Mouse (Mus musculus): ENCODE results near the gene Catip.
"Not testable (repeated sequence)": the region's sequence is repeated elsewhere in the genome, so short reads cannot be mapped to it uniquely, and the experiment has no call there.

The Catip gene

GRCm38 (mm10) chr1:74361812-74362211 lies at the start of gene Catip:
Gene Catip, plus strand, starts transcription at chr1:74362108.
- DNase-seq (ENCODE audit: low spot score), result peak; percentile 52

- peak; percentile 76 for DNase-seq (ENCODE audit: low spot score)
These were observed 48.7 kb upstream of the Catip start for GRCm38 (mm10) chr1:74313049-74313692.

GRCm38 (mm10) chr1:74314796-74315195 lies 47.1 kb upstream of the Catip start:
- no peak for DNase-seq (ENCODE audit: low spot score)

DNA sequence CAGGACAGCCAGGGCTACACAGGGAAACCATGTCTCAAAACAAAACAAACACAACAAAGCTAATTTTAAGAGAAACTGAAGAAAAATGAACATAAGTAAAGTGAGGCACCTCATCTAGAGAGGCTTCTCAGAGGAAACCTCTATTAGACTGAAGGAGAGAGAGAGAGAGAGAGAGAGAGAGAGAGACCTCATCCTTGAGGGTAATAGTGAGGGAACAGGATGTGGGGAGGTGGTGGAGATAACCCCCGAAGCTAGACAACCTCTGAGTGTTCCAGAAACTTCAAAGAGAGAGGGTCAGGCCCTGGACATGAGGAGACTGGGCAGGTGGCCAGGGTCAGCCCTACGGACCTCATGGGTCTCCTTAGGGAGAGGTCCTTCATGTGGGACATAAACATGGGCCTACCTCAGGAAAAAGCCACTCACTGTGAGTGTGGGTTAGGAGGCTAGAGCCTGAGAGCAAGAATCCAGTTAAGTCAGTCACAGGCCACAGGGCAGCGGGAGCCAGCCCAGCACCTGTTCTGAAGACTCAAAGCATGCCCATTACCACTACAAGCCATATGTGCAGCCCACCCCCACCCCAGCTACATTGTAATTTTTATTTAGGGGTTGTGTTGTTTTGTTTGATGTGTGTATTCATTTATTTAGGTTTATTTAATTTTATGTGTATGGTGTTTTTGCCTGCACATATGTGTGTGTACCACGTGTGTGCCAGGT lies 45.6 kb upstream of the Catip start:
- DNase-seq (ENCODE audit: low spot score), result no peak

DNA sequence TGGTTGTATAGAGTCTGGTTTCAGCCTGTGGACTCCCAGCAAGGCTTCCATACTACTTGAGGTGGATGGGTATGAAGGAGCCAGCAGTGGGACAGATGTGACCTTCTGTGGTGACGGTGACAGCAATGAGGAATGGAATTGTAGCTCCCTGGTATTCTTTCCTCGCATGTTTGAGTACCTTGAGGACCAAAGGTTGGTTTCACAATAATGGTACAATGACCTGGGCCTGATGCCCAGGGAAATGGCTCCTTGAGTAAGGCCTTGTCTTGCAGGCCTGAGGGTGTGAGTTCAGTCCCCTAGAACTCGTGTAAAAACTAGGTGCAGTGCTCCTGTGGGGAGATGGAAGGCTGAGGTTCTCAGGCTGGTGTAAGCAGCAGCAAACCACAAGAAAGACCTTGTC lies 43.2 kb upstream of the Catip start:
- no peak for DNase-seq (ENCODE audit: low spot score)

GRCm38 (mm10) chr1:74321396-74321795 lies 40.5 kb upstream of the Catip start:
- DNase-seq (ENCODE audit: low spot score), result no peak

DNA sequence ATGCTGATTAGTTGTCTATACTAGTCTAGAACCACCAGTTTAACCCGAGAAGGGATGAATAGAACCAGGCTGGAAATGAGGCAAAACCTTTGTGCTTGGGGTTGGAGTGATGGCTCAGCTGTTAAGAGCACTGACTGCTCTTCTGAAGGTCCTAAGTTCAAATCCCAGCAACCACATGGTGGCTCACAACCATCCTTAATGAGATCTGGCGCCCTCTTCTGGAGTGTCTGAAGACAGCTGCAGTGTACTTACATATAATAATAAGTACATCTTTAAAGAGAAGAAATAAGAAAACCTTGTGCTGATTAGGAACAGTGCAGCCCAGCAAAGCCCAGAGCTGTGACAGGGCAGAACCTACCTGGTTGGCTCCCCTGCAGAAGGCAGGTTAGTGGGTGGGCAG lies 35.0 kb upstream of the Catip start:
- DNase-seq (ENCODE audit: low spot score), result not testable (repeated sequence)

DNA sequence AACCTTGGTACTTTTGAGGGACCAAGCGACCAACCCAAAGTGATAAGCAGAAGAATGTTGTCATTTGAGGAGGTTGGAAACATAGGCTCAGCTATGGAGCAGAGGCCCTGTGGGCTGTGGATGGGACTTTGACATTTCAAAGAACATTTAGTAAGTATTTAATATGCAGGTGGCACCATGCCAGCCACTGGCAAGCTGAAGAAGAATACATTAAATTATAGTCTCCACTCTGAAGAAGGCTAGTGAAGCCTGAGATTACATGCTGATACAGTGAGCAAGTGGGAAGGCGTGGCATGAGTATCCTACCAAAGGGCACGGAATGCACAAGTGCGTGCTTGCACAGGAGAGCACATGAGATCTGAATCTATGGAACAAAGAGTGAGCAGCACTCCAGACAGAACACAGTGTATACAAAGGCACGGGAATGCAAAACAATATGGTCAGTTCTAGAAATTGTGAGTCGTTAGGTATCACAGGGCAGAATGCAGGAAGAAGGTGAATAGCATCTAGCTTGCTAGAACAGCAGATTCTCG lies 31.9 kb upstream of the Catip start:
- no peak for DNase-seq (ENCODE audit: low spot score)

DNA sequence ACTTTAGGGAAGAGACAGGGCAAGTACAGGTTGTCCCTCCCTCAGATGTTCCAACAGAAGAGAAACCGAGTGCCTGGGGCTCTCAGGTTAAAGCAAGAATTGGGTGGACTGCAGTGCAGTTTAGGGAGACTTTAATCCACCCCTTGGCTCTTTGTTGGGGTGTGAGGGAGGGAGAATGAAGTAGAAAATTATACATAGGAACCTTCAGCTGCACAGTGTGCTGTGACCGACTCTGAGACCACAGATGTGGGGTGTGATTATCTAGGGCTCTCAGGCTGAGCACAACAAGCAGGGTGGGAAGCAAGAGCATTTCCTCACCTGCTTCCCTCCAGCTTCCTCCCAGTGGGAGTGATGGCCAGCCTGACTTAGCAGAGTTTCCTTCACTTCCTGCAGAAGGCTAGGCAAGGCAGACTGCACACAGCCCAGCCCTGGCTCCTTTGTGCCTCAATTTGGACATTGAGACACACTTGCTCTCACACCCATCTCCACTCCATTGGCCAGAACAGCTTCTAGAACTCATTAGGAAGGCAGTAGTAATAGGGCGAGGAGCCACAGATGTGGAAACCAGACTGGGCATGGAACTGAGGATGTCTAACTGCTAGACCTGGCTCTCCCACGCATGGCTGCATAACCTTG lies 30.7 kb upstream of the Catip start:
- DNase-seq (ENCODE audit: low spot score), result no peak

DNA sequence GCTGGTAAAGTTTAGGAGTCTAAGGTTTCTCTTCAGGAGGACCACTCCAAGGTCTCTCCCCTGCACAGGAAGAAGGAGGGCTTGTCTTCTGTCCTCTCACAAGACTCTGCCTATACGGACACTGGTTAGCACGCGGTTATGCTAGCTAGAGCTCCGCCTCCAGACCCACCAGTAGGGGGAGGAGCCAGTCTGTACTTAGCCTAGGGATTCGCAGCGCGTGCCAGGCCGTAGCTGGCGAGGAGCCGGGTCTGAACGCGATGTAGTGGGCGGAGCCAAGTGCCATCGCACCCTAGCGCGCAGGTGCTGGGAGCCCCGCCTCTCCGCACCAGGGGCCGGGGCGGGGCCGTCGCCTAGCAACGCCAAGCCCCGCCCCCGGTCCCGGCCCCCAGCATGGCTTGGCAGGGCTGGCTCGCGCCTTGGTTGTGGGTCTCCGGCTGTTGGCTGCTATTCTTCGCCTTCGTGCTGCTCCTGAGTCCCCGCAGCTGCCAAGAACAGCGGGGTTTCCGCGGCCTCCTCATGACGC lies 29.6 kb upstream of the Catip start:
- DNase-seq (ENCODE audit: low spot score), result peak; percentile 94

GRCm38 (mm10) chr1:74332930-74333329 lies 29.0 kb upstream of the Catip start:
- DNase-seq (ENCODE audit: low spot score), result no peak

DNA sequence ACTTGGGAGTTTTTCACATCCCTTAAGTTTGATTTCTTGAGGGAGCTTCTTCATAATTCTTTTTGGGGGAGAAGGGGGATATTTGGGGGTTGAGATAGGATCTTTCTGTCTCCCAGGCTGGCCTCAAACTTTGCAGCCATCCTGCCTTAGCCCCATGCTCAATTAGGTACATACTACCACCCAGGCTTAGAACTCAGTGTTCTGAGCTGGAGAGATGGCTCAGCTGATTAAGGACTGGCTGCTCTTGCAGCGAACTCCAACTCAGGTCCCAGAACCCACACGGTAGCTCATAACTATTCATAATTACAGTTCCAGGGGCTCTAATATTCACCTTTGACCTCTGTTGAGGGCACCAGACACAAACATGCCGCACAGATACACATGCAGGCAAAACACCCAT lies 27.3 kb upstream of the Catip start:
- DNase-seq (ENCODE audit: low spot score), result no peak

- no peak for DNase-seq (ENCODE audit: low spot score)
These were observed 26.9 kb upstream of the Catip start for GRCm38 (mm10) chr1:74335033-74335432.

- DNase-seq (ENCODE audit: low spot score), result no peak
These were observed 26.3 kb upstream of the Catip start for GRCm38 (mm10) chr1:74335436-74336170.

DNA sequence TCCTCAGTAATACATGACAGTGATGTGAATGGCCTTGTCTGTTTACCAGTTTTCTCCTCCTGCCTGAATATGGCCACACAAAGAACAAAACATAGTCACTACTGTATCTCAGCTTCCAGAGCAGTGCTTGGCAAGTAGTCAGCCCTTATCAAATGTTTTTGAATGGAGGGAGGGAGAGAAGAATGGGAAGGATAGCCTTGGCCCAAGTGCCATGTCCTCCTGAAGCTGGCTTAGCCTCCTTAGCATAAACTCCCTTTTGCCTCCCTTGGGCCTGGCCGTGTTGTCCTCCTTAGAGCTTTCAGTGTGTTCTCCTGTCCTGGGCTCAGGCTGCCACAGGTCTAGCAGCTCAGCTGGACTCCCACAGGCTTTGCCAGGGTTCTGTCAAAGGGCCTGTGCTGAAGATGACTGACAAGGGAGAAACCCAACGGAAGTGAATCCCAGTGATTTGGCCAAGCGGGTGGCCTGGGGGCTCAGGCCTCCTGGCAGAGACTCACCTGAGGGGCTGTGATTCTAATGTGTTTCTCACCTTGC lies 24.6 kb upstream of the Catip start:
- no peak for DNase-seq (ENCODE audit: low spot score)

DNA sequence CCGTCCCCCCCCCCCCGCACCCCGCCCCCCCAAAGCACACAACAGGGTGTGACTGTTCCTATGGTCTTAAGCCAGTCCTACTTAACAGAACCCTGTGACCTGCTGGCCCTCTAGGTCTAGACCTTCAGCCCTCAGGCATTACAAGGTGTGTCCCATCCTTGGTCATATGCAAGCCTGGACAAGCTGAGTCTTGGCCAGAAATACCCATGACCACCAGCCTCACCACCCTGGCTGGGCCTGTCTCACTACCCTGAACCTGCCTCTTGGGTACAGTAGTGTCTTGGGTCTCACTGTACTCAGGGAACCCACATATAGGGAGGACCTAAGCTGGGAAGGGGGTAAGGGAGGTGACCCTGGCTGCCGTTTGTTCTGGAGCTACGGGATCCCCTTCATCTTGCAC lies 23.9 kb upstream of the Catip start:
- no peak for DNase-seq (ENCODE audit: low spot score)

- DNase-seq (ENCODE audit: low spot score), result no peak
These were observed 23.3 kb upstream of the Catip start for GRCm38 (mm10) chr1:74338626-74339025.

DNA sequence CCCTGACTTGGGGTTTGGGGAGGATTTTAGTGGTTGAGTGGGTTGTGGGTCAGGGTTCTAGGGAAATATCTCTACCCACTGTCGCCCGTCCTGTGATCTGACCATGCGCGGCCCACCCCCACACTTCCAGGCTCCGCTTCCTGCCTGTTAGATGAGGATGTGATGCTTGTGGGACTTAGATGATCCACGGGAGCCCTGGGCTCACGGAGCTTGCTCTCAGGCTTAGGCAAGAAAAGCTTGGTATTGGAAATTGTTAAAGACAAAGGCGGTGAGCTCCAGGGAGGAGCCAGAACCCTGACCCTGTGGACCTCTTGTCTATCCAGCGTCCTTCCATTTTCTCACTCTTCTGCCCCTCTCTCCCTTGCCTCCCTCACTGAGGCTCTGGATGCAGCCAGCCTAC lies 22.0 kb upstream of the Catip start:
- DNase-seq (ENCODE audit: low spot score), result no peak

DNA sequence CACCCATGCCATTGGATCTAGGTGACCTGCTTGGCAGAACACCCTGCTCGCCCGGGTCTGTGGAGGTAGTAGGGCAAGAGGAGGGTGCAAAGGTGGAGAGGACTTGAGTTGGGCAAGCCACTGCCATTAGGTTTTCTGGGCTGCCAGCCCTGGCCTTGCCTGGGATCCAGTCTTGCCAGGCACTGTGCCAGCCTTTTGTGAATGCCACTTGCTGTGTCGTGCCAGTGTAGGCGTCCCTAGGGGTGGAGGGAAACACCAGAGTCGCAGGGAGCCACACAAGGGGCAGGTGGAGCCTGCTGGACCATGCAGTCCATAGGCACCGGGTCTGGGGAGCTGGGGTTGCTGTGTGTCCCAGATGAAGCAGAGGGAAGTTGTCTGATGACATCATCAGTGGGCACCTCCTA lies 21.5 kb upstream of the Catip start:
- no peak for DNase-seq (ENCODE audit: low spot score)

DNA sequence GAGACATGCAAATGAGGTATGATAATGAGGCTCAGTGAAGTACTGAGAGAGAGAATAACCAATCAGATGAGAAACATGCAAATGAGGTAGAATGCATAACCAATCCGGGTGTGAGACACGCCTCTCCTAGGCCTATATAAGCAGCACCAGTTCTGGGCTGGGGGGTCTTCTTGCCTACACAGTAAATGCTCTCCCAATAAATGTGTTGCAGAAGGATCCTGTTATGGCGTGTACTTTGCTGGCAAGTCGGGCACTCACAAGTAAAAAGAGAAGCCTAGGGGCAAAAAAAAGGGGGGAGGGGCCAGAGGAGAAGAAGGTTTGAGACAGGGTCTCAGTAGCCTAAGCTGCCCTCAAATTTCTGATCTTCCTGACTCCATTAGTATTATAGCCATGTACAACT lies 20.9 kb upstream of the Catip start:
- DNase-seq (ENCODE audit: low spot score), result not testable (repeated sequence)

DNA sequence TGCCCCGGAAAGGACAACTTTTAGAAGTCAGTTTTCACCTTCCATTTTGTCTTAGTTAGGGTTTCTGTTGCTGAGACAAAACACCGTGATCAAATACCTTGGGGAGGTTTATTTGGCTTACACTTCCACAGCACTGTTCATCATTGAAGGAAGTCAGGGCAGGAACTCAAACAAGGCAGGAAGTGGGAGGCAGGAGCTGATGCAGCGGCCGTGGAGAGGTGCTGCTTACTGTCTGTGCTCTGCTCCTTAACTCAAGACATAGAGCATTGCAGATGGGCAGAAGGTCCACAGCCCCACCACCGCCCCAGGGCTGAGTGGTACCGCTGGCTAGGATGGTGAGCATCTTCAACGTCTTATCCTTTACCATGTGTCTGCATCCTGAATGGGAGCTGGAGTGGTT lies 20.0 kb upstream of the Catip start:
- DNase-seq (ENCODE audit: low spot score), result no peak

DNA sequence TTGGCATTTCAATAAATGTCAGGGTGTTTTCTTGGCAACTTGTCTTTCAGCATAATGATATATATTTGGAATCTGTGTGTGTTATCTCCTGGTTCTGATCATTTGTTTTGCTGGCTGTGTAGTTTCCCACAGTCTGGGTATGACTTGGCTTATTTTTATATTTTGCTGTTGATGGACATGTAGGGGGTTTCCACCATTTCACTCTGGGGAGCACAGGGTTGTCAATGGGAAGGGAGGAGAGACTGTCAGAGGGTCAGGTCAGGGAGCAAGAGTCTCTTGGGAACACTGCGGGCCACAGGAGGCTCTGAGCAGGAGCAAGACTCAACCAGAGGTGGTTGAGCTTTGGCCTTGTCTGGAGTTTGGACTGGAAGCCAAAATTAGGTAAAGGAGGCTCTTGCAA lies 19.6 kb upstream of the Catip start:
- DNase-seq (ENCODE audit: low spot score), result no peak
